Mouse (Mus musculus) heart, adult 2 months (tissue): Measurements from ENCODE around the gene Ap1b1. TPM values are rescaled to one million over a fixed set of nuclear protein-coding genes. Genes with fewer than 3 reads are reported as not detected.

Source experiments
- DNase-seq, 2 experiments: peaks; one replicate each; pipeline ENCODE4 v3.0.0; 2021
- H3K27ac ChIP-seq: fragments of 200-600 bp; 2 replicates; pipeline ENCODE4 v1.8.1; 2022
- H3K27me3 ChIP-seq: fragments of 200-500 bp; 2 replicates; pipeline ENCODE4 v1.6.1; 2012; ENCODE audit warnings: mild to moderate bottlenecking, low read length, inconsistent platforms, mixed read lengths; ENCODE audit not compliant: control insufficient read depth, insufficient read depth
- H3K36me3 ChIP-seq: fragments of 200-500 bp; 2 replicates; pipeline ENCODE4 v1.6.1; 2012; ENCODE audit warnings: low read length, inconsistent platforms; ENCODE audit not compliant: control insufficient read depth, insufficient read depth
- H3K4me1 ChIP-seq: fragments of 200-500 bp; 2 replicates; pipeline ENCODE4 v1.6.1; 2011; ENCODE audit warnings: low read length; ENCODE audit not compliant: control insufficient read depth, insufficient read depth
- H3K4me3 ChIP-seq: fragments of 200-600 bp; 2 replicates; pipeline ENCODE4 v1.8.1; 2022
- H3K79me2 ChIP-seq: fragments of 200-500 bp; replicated peaks from 2 replicates; pipeline ENCODE4 v1.6.1; 2012; ENCODE audit warnings: mild to moderate bottlenecking, inconsistent platforms, low read length, moderate library complexity, mixed read lengths; ENCODE audit not compliant: control insufficient read depth, insufficient read depth
- H3K9ac ChIP-seq: fragments of 200-500 bp; 2 replicates; pipeline ENCODE4 v1.6.1; 2012; ENCODE audit warnings: low read depth, mild to moderate bottlenecking, control low read depth, inconsistent platforms, low read length, mixed read lengths
- CTCF ChIP-seq: fragments of 200-600 bp; IDR thresholded peaks from 2 replicates; pipeline ENCODE4 v1.8.1; 2022; ENCODE audit warnings: antibody characterized with exemption, mild to moderate bottlenecking, moderate library complexity
- EP300 ChIP-seq: fragments of 200-500 bp; IDR thresholded peaks from 2 replicates; pipeline ENCODE4 v1.6.1; 2011; ENCODE audit warnings: low read depth, low read length, control low read depth; ENCODE audit not compliant: insufficient read depth
- POLR2A ChIP-seq: fragments of 200-500 bp; IDR thresholded peaks from 2 replicates; pipeline ENCODE4 v1.6.1; 2011; ENCODE audit warnings: mild to moderate bottlenecking, low read depth, low read length, control low read depth; ENCODE audit not compliant: insufficient read depth
- WGBS: fragments of 180-500 bp; shearing (Covaris S2); methylation state at CpG from one replicate; pipeline ENCODE4 v1.1.7; 2018; 5-methylcytosine and 5-hydroxymethylcytosine counted together
- intact Hi-C: fragments of 180-260 bp; cut with DNase I; formaldehyde crosslinking; loops from one replicate; pipeline ENCODE4 v1.15.1; 2025
- polyA plus RNA-seq: library from polyadenylated mRNA; depleted of rRNA; stranded (reverse); fragments of >200 nt; gene quantifications from 2 replicates; pipeline ENCODE4 v1.2.3, GENCODE M21; 2012
- total RNA-seq, 2 experiments: library from RNA; stranded (reverse); gene quantifications; 2 replicates each; pipeline ENCODE4 v1.2.3; 2021

The Ap1b1 gene
- total and polyA plus RNA-seq, 3 experiments = 48.1 to 64.2 (median 48.6) TPM

GRCm38 (mm10) chr11:5041144-5041780 is 54.6 kb downstream of the Ap1b1 start:
- Histone ChIP-seq H3K27me3 (no peaks in the 10 kb centered on the region), H3K27ac (no peak overlapping the region), H3K4me1 (peaks cover 2% of the 10 kb centered on the region; the same call in 1 of the 2 replicates), H3K9ac (no peak overlapping the region), H3K79me2 (no peaks in the 10 kb centered on the region), H3K4me3 (no peak overlapping the region), H3K36me3 (no peaks in the 10 kb centered on the region)
- intact Hi-C loops = no loop called here
- WGBS = 60% methylated on average over 18 of the region's 18 CpGs
- no peak for DNase-seq
- no peak for TF ChIP-seq CTCF
- TF ChIP-seq EP300 = no peak
- no peak for TF ChIP-seq POLR2A

GRCm38 (mm10) chr11:5042645-5043381 is 56.2 kb downstream of the Ap1b1 start:
- 80% methylated on average over 8 of the region's 8 CpGs for WGBS
- no peak overlapping the region for H3K27ac ChIP-seq
- intact Hi-C loops = no loop called here
- no peaks in the 10 kb centered on the region for H3K27me3 ChIP-seq
- no peak for DNase-seq
- no peaks in the 10 kb centered on the region for H3K4me1 ChIP-seq
- no peaks in the 10 kb centered on the region for H3K79me2 ChIP-seq
- H3K9ac ChIP-seq = no peak overlapping the region
- H3K36me3 ChIP-seq = no peaks in the 10 kb centered on the region
- TF ChIP-seq EP300 = no peak
- TF ChIP-seq CTCF = no peak
- TF ChIP-seq POLR2A = no peak
- H3K4me3 ChIP-seq = no peak overlapping the region

GRCm38 (mm10) chr11:5046321-5046926 is 59.8 kb downstream of the Ap1b1 start:
- H3K79me2 ChIP-seq = no peaks in the 10 kb centered on the region
- TF ChIP-seq EP300 (no peak), POLR2A (no peak), CTCF (no peak)
- WGBS = 47% methylated on average over 12 of the region's 12 CpGs
- DNase-seq = no peak
- H3K4me3 ChIP-seq = no peak overlapping the region
- no peak overlapping the region for H3K27ac ChIP-seq
- no peaks in the 10 kb centered on the region for H3K36me3 ChIP-seq
- no peaks in the 10 kb centered on the region for H3K27me3 ChIP-seq
- intact Hi-C loops = no loop called here
- H3K9ac ChIP-seq = no peak overlapping the region
- H3K4me1 ChIP-seq = no peaks in the 10 kb centered on the region

GRCm38 (mm10) chr11:5051629-5052028 is 65.0 kb downstream of the Ap1b1 start:
- Histone ChIP-seq H3K79me2 (no peaks in the 10 kb centered on the region), H3K36me3 (no peaks in the 10 kb centered on the region), H3K9ac (no peak overlapping the region), H3K4me1 (no peaks in the 10 kb centered on the region; the same call in 1 of the 2 replicates), H3K27me3 (no peaks in the 10 kb centered on the region), H3K4me3 (no peak overlapping the region), H3K27ac (no peak overlapping the region)
- no peak for TF ChIP-seq EP300
- TF ChIP-seq CTCF = no peak
- TF ChIP-seq POLR2A = no peak
- 87% methylated on average over 10 of the region's 10 CpGs for WGBS
- no peak for DNase-seq
- intact Hi-C loops = no loop called here

GRCm38 (mm10) chr11:5052200-5052854 is 65.7 kb downstream of the Ap1b1 start:
- intact Hi-C loops = no loop called here
- no peak for DNase-seq
- H3K36me3 ChIP-seq = no peaks in the 10 kb centered on the region
- WGBS = 64% methylated on average over 10 of the region's 10 CpGs
- H3K4me1 ChIP-seq = no peaks in the 10 kb centered on the region; the same call in 1 of the 2 replicates
- no peaks in the 10 kb centered on the region for H3K27me3 ChIP-seq
- no peaks in the 10 kb centered on the region for H3K79me2 ChIP-seq
- no peak overlapping the region for H3K27ac ChIP-seq
- no peak overlapping the region for H3K9ac ChIP-seq
- no peak overlapping the region for H3K4me3 ChIP-seq
- TF ChIP-seq CTCF = no peak
- TF ChIP-seq POLR2A = no peak
- TF ChIP-seq EP300 = no peak
